Mouse (Mus musculus) layer of hippocampus, adult 9-10 months (tissue): ENCODE measurements at regions not wholly inside any gene's neighbourhood (a gene's known extent, or its start where the extent isn't known, plus 50 kb on each side); places are given as distances from the start of the nearest gene placed in this dataset.

ENCODE experiments used
- DNase-seq: peaks from one replicate; pipeline ENCODE4 v3.0.0; 2022; ENCODE audit warnings: low spot score

- DNase-seq, result no peak
Observed at GRCm38 (mm10) chr15:67301024-67301423, 800.3 kb upstream of the Lrrc6 start.

- DNase-seq, result no peak
Observed at GRCm38 (mm10) chr15:67294797-67295196, 794.1 kb upstream of the Lrrc6 start.

- DNase-seq, result no peak
Observed at GRCm38 (mm10) chr15:67289749-67290148, 789.0 kb upstream of the Lrrc6 start.

DNA sequence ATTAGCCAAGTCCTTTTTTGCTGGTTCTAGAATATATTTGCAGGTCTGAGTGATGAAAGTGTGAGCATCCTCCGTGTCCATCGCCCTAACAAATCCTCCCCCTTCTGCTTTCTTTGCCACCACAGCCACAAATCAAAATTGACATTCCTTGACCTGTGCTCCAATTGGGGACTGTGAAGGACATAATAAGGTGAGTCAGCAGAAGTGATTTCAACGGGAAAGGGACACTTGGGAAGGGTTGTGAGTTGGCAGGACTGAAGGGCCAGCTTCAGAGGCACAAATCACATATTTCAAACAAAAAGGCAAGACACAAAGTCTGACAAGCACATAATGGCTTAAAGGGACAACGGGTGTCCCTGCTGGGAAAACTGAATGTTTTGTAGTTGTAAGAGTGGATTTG is 784.2 kb upstream of the Lrrc6 start:
- no peak for DNase-seq

DNA sequence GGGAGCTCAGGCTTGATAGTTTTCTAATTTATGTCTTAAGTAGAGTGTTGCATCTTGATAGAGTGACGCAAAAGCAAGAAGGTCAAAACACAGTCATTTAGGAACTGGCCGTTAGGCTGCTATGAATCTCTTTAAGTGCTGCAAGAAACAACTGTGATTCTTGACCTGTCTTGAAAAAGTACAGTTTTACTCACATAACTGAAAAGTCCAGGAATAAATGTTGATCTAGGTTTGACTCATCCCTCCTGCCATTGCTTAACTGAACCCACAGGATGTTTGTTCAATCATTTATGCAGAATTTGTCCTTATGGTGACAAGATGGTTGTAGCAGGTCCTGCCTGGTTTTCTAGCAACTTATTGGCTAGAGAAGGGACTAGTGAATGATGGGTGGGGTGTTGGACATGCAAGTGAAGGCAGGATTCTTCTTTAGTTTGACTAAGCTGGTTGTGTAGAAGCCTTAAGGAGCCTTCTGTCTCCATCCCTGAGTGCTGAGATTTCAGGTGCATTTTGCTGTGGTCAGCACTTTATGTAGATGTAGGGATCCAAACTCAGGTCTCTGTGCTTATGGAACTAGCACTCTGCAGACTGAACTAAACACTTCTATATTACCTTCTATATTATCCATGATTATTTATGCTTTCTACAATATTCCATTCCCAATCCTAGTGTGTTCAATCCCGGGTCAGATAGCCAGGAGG is 782.7 kb upstream of the Lrrc6 start:
- no peak for DNase-seq

DNA sequence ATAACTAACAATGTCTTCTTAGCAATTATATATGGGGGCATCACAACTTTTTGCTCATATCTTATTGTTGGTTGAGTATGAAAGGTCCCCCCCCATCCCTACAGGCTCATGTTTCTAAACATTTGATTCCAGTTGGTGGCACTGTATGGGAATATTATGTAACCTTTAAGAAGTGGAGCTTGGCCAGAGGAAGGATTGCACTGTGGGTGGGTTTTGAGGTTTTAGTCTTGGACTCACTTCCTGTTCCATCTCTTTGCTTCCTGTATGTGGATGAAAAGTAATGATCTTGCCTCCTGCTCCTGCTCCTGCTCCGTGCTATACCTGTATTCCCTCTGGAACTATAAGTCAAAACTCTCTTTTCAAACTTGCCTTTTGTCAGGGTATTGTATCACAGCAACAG is 778.2 kb upstream of the Lrrc6 start:
- DNase-seq, result no peak

GRCm38 (mm10) chr15:67275058-67275457 is 774.3 kb upstream of the Lrrc6 start:
- DNase-seq, result no peak

DNA sequence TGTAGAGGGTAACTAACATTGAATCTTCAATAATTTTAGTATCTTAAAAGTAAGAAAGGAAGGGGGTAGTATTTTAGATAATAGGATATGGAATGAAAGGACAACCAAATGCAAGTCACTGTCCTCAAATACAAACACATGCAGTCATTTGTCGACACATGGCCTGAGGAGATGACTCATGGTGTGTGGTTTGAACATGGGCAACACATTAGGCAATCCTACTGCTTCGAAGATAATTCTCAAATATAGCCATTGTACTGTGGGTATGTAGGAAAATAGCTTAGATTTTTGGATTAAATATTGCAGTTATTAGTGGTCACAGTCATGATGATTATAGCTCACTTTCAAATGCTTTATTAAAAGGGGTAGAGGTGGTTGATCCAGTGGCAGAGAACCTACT is 771.7 kb upstream of the Lrrc6 start:
- DNase-seq, result no peak

DNA sequence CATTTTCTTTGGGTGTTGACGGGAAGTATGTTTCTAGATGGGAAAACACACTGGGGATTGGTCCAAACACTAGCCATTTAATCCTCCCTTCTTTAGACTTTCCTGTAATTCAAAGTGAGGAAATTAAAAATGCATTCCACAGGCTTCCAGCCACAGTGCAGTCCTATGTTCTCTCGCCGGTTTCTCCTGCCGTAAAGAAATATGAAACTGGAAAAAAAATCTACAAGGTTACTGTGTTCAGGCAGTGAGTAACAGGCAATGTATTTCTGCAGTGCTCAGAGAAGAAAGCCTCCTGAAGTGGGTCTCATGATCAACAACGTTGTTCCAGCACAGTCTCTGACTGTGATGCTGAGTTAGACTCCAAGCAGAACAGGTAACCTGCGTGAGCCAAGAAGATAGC is 763.0 kb upstream of the Lrrc6 start:
- no peak for DNase-seq

DNA sequence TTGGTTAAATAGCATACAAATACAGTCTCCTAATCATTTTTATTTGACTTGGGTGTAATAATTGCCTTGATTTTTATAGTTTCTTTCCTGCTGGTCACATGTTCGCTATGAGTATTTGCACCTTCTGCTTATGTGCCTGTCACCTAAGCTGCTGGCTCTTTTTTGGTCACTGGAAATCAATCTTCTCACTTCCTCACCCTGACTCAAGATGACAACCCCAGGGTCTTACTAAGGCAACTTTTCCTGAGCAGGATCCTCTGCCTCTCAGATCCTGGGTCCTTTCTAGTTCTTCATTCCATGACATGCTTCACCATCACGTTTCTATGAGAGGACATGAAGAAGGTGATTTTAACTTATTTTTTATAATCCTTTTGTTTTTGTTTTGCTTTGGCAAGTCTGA is 762.6 kb upstream of the Lrrc6 start:
- DNase-seq, result no peak

GRCm38 (mm10) chr15:67262269-67262668 is 761.6 kb upstream of the Lrrc6 start:
- DNase-seq, result no peak

DNA sequence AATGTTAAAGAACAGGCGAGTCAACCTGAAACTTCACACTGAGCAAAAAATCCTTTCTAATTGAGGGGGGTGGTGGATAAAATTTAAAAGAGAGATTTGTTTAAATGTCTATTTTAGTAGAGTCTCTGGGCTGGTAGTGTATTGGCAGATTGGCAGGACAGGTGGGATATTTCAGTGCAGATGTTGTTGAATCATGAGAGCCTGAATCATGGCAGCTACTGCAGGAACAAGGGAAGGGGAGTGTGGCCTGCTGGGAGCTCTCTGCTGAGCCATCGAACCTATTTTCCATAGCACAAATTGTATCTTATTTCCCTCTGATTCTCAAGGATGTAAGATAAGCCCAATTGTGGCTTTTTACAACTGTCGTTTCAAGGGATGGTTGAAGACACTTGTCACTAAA is 760.0 kb upstream of the Lrrc6 start:
- DNase-seq, result no peak

GRCm38 (mm10) chr15:67249147-67249546 is 748.4 kb upstream of the Lrrc6 start:
- no peak for DNase-seq

GRCm38 (mm10) chr15:67248471-67248870 is 747.8 kb upstream of the Lrrc6 start:
- DNase-seq, result no peak

DNA sequence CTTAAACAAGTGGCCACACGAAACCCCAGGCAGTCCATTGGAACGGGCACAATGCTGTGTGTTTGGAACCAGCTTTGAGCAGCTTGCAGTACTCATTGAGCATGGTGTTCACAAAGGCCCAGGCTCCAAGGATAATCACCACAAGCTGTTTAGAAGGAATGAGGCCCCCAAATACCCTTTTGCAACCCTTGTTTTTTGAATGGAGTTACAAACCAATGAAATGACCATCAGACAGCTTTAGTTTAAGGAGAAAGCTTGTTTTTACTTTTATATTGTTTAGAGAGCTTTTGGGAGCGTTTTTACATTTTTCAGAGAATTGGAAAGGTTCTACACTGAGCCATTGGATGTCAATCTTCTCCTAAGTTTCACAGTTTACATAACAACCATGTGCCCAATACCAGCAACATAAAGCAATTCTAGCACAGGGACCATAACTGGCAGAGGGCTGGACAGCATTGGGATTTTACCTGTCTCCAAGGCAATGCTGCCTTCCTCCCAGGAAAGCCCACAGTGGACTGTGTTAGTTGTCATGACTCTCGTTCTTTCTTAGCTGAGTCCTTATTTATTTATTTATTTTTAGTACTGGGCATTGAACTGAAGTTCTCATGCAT is 745.1 kb upstream of the Lrrc6 start:
- no peak for DNase-seq

GRCm38 (mm10) chr15:67244908-67245657 is 744.4 kb upstream of the Lrrc6 start:
- DNase-seq, result no peak

- no peak for DNase-seq
Observed at GRCm38 (mm10) chr15:67235107-67235785, 734.5 kb upstream of the Lrrc6 start.

DNA sequence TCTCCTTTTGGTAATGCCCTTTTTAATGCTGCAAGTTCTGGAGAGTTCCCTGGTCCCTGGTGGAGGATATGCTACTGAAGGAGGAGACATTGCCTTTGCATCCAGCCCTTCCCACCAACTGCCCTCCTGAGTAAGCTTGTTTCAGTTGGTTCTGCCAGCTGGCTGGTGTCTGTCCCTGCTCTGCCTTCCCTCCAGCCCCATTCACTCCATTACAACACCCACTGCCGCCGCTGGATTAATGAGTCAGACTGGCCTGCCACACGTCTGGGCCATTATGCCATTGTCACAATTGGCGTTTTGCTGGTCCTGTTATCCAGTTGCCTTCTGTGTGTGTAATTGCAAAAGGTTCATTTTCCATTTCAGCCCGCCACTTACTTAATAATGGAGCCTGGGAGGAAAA is 728.6 kb upstream of the Lrrc6 start:
- DNase-seq, result no peak

GRCm38 (mm10) chr15:67228633-67229032 is 727.9 kb upstream of the Lrrc6 start:
- DNase-seq, result no peak

GRCm38 (mm10) chr15:67227456-67228164 is 726.9 kb upstream of the Lrrc6 start:
- no peak for DNase-seq

- DNase-seq, result no peak
Observed at GRCm38 (mm10) chr15:67226900-67227299, 726.2 kb upstream of the Lrrc6 start.
